Mouse (Mus musculus) neural tube, embryonic 14.5 days (tissue): ENCODE measurements around the gene Chrnb2. TPM values are rescaled to one million over a fixed set of nuclear protein-coding genes. Genes with fewer than 3 reads are reported as not detected.

Source experiments
- ATAC-seq: fragments of 200-750 bp; cut with Nextera tagmentation; 2 replicates; pipeline ENCODE4 v1.8.0; 2017; ENCODE audit warnings: low read depth, mild to moderate bottlenecking, moderate TSS enrichment, moderate library complexity
- H3K27ac ChIP-seq: fragments of 300-500 bp; sonication (generic); 2 replicates; pipeline ENCODE4 v1.5.1; 2014; ENCODE audit warnings: low read depth, mild to moderate bottlenecking, control low read depth, low read length, moderate library complexity, mixed read lengths
- H3K27me3 ChIP-seq: fragments of 300-500 bp; sonication (generic); 2 replicates; pipeline ENCODE4 v1.6.1; 2014; ENCODE audit warnings: low read length; ENCODE audit not compliant: control insufficient read depth, insufficient read depth
- H3K36me3 ChIP-seq: fragments of 300-500 bp; sonication (generic); 2 replicates; pipeline ENCODE4 v1.6.1; 2014; ENCODE audit warnings: low read length, mixed read lengths; ENCODE audit not compliant: control insufficient read depth, insufficient read depth
- H3K4me1 ChIP-seq: fragments of 300-500 bp; sonication (generic); 2 replicates; pipeline ENCODE4 v1.6.1; 2014; ENCODE audit warnings: low read length; ENCODE audit not compliant: control insufficient read depth, insufficient read depth
- H3K4me2 ChIP-seq: fragments of 300-500 bp; sonication (generic); 2 replicates; pipeline ENCODE4 v1.6.1; 2014; ENCODE audit warnings: mild to moderate bottlenecking, low read depth, low read length, control low read depth
- H3K4me3 ChIP-seq: fragments of 300-500 bp; sonication (generic); 2 replicates; pipeline ENCODE4 v1.5.1; 2014; ENCODE audit warnings: low read depth, low read length, control low read depth, mixed read lengths
- H3K9ac ChIP-seq: fragments of 300-500 bp; sonication (generic); replicated peaks from 2 replicates; pipeline ENCODE4 v1.6.1; 2014; ENCODE audit warnings: low read depth, mild to moderate bottlenecking, control low read depth, low read length, mixed read lengths
- H3K9me3 ChIP-seq: fragments of 300-500 bp; sonication (generic); 2 replicates; pipeline ENCODE4 v1.6.1; 2016; ENCODE audit warnings: low read length; ENCODE audit not compliant: control insufficient read depth
- WGBS: fragments of 180-500 bp; shearing (Covaris S2); extraction: QIAGEN DNeasy Blood & Tissue Kit; methylation state at CpG from one replicate; pipeline ENCODE4 v1.1.7; 2014; 5-methylcytosine and 5-hydroxymethylcytosine counted together
- polyA plus RNA-seq: library from polyadenylated mRNA; unstranded; fragments of >200 nt; fragmentation: Nextera tagmentation; extraction: Ambion mirVana; gene quantifications from 2 replicates; pipeline ENCODE4 v1.2.1, GENCODE M21; 2014

The Chrnb2 gene
- polyA plus RNA-seq, 1 experiment from 2014 or later = 24.5 TPM

DNA sequence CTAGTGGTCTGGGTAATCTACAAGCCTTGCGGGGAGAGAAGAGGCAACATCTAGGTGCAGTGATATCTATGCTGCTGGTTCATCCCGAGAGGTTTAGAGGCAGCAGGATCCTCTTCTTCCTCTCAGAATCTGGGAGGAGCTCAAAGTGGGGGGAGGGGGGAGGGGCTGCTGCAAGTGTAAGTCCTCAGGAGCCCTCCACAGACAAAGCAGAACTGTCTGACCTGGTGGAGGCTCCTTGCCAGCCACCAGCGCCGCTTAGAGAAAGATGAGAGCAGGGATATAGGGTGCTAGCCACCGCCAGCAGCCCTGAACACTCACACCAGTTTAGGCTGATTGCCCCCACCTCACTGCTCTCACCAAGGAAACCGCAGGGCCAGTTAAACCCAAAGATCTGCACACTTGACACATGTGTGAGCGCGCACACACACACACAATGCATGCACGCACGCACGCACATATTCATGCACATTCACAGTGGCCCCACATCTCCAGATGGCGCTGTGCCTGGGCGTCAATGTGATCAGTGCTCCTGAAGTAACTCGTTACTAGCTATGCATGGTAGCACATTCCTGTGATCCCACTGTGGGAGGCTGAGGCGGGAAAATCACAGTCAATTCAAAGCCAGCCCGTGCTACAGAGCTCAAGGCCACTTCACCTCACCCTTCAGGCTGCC, 24.4 kb upstream of the Chrnb2 start:
- no peak overlapping the region for H3K9ac ChIP-seq
- WGBS = 80% methylated on average over 16 of the region's 16 CpGs
- peaks cover 3% of the 10 kb centered on the region; the same call in 1 of the 2 replicates for H3K36me3 ChIP-seq
- H3K9me3 ChIP-seq = no peaks in the 10 kb centered on the region
- H3K4me3 ChIP-seq = no peak overlapping the region
- no peaks in the 10 kb centered on the region for H3K27me3 ChIP-seq
- H3K4me2 ChIP-seq = no peak overlapping the region
- H3K27ac ChIP-seq = no peak overlapping the region
- peaks cover 6% of the 10 kb centered on the region; the same call in 1 of the 2 replicates for H3K4me1 ChIP-seq
- ATAC-seq = no peak

DNA sequence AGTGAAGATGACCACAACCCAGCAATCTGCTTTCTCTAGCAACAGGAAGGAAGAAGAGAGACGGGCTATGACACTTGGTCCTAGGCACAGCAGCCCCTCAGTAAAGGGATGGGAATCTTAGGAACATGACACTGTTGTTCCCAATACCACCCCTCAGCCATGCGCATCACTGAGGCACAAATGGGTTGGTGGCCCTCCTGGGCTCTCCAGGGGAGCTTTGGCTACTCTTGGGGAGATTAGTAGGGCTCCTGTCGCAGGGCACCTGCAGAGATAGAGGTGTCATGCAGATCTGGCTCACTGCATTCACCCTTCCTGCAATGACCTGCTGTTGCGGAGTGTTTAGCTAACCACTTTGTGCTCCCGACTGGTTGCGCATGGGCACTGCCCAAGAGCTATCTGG, 21.8 kb upstream of the Chrnb2 start:
- no peak overlapping the region for H3K9ac ChIP-seq
- no peak overlapping the region for H3K4me3 ChIP-seq
- H3K4me2 ChIP-seq = no peak overlapping the region
- 86% methylated on average over 6 of the region's 6 CpGs for WGBS
- H3K27ac ChIP-seq = no peak overlapping the region
- peaks cover 6% of the 10 kb centered on the region; the same call in 1 of the 2 replicates for H3K4me1 ChIP-seq
- peaks cover 25% of the 10 kb centered on the region for H3K36me3 ChIP-seq
- H3K27me3 ChIP-seq = no peaks in the 10 kb centered on the region
- no peak for ATAC-seq
- H3K9me3 ChIP-seq = no peaks in the 10 kb centered on the region

DNA sequence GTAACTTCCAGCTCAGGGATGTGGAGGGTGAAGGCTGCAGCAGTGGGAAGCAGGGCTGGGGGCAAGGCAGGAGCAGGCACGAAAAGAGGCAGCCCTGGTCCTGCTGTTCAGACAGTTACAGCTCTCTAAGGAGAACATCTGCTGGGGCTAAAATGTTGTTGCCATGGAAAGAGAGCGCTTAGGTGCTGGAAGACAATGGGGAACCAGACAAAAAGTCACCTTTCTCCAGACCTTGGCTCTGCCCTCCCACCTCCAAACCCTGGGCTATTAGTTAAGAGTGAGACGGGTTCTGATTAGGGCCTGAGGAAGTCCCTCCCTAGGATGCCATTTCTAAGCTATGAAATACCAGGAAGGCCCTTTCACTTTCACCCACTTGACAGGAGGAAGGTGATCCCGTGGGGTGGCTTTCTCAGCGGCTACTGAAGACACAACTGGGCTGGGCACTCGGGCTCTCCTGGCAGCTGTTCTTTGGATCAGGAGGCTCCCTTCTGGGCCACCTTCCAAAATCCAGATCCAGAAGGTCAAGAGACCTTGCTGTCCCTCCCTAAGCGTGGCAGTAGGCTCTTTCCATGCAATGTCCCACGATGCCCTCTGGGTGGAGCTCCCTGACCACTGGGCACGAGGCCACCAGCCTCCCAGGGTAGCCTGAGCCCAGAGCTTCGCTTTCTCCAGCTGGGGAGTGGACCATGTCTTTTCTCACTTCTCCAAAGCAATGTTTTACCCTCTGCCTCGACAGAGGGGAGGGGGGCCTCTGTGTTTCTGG, 20.7 kb upstream of the Chrnb2 start:
- Histone ChIP-seq H3K9me3 (no peaks in the 10 kb centered on the region), H3K27me3 (no peaks in the 10 kb centered on the region), H3K36me3 (peaks cover 36% of the 10 kb centered on the region), H3K9ac (no peak overlapping the region; the same call in 1 of the 2 replicates), H3K27ac (no peak overlapping the region), H3K4me3 (no peak overlapping the region), H3K4me1 (peaks cover 6% of the 10 kb centered on the region; the same call in 1 of the 2 replicates), H3K4me2 (no peak overlapping the region)
- 18% methylated on average over 11 of the region's 11 CpGs for WGBS
- ATAC-seq = peak; percentile 58

DNA sequence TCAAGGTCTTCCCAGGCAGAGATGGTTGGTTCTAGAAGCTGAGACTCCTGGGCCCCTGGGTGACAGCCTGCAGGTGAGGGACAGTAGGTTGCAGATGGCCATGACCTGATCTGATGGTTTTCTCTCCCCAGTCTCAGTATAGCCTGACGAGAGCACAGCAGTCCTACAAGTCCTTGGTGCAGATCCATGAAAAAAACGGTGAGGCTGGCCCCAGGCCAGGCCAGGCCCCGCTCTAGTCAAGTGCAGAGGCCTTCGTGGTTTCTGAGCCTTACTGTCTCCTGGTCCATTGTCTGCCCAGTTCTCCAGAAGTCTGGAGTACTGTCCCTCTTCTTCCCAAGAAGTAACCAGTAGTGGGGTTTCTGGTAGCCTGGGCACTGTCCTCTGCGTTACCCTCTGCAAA, 17.2 kb upstream of the Chrnb2 start:
- Histone ChIP-seq H3K27ac (no peak overlapping the region), H3K27me3 (no peaks in the 10 kb centered on the region), H3K36me3 (peaks cover 68% of the 10 kb centered on the region), H3K4me1 (peaks cover 6% of the 10 kb centered on the region; the same call in 1 of the 2 replicates), H3K9me3 (no peaks in the 10 kb centered on the region), H3K9ac (no peak overlapping the region), H3K4me3 (no peak overlapping the region), H3K4me2 (no peak overlapping the region)
- 85% methylated on average over 5 of the region's 5 CpGs for WGBS
- no peak for ATAC-seq

DNA sequence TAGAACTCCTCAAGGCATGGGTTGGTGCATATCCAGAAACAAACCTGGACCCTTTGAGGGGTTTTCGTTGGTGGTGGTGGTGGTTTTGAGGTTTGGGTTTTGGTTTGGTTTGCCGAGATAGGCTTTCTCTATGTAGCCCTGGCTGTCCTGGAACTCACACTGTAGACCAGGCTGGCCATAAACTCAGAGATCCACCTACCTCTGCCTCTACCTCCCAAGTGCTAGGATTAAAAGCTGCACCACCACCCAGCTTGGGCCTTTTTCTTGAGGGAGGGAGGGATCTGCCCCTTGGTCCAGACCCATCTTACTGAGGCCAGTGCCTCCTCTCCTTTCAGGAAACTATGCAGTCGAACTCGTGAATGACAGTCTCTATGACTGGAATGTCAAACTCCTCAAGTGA, 15.7 kb upstream of the Chrnb2 start:
- no peak overlapping the region for H3K4me2 ChIP-seq
- no peak overlapping the region for H3K9ac ChIP-seq
- H3K27me3 ChIP-seq = no peaks in the 10 kb centered on the region
- ATAC-seq = no peak
- 92% methylated on average over 4 of the region's 4 CpGs for WGBS
- peaks cover 9% of the 10 kb centered on the region for H3K4me1 ChIP-seq
- H3K4me3 ChIP-seq = no peak overlapping the region
- peaks cover 74% of the 10 kb centered on the region for H3K36me3 ChIP-seq
- H3K9me3 ChIP-seq = no peaks in the 10 kb centered on the region
- no peak overlapping the region for H3K27ac ChIP-seq

DNA sequence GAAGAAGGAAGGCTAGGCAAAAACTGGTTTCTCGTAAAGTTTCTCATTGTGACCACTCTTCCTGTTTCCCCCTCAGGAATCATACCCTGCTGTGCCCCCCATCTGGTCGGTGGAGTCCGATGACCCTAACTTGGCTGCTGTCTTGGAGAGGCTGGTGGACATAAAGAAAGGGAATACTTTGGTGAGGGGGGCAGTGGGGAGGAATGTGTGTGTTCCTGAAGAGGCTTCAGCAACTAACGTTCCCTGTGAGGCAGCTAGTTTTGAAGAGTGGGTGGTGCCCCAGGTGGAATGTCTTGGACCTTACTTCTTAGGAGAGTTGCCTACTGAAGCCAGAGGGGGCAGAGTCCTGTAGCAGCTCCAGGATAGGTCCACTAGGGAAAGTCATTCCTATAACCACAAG, 11.6 kb upstream of the Chrnb2 start:
- WGBS = 85% methylated on average over 4 of the region's 4 CpGs
- Histone ChIP-seq H3K4me2 (no peak overlapping the region), H3K36me3 (peaks cover 46% of the 10 kb centered on the region), H3K4me3 (no peak overlapping the region), H3K9me3 (no peaks in the 10 kb centered on the region), H3K4me1 (peaks cover 29% of the 10 kb centered on the region), H3K27me3 (no peaks in the 10 kb centered on the region), H3K9ac (no peak overlapping the region), H3K27ac (no peak overlapping the region)
- ATAC-seq = no peak

DNA sequence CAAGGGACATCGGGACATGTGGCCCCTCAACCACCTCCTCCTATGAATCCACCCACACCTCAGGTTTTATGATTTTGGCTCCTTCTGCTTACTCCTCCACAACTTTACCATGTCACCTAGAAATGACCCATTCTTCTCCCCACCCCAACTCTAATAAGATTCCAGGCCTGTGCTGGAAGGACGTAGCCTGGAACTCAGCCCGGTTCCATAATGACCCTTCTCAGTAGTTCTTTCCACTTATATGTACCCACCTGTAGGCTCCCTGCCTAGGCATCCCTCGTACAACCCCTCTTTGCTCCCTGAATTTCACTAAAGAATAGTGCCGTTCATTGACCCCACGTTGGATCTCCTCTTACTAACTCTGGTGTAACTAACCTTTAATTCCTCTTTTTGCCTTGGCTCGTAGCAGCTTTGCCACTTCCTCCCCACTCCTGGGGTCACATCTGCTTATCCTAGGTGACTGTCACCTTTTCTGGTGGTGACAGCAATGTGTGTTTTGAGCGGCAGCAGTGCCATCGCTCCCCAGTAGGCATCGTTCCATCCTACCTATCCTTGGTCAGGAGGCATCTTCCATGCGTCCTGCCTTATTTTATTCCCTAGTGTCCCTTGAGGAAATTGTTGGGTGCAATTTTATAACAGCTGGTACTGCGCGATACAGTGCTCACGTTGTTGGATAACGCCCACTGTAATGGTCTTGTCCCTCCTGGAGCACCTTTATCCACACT, 10.0 kb upstream of the Chrnb2 start:
- H3K9me3 ChIP-seq = no peaks in the 10 kb centered on the region
- peaks cover 30% of the 10 kb centered on the region for H3K36me3 ChIP-seq
- ATAC-seq = no peak
- H3K9ac ChIP-seq = peak overlapping the region; percentile 91
- peak overlapping the region; percentile 97 for H3K4me3 ChIP-seq
- H3K27me3 ChIP-seq = no peaks in the 10 kb centered on the region
- peaks cover 29% of the 10 kb centered on the region for H3K4me1 ChIP-seq
- H3K4me2 ChIP-seq = peak overlapping the region; percentile 82
- WGBS = 46% methylated on average over 15 of the region's 15 CpGs
- H3K27ac ChIP-seq = peak overlapping the region; percentile 96; the same call in 1 of the 2 replicates

DNA sequence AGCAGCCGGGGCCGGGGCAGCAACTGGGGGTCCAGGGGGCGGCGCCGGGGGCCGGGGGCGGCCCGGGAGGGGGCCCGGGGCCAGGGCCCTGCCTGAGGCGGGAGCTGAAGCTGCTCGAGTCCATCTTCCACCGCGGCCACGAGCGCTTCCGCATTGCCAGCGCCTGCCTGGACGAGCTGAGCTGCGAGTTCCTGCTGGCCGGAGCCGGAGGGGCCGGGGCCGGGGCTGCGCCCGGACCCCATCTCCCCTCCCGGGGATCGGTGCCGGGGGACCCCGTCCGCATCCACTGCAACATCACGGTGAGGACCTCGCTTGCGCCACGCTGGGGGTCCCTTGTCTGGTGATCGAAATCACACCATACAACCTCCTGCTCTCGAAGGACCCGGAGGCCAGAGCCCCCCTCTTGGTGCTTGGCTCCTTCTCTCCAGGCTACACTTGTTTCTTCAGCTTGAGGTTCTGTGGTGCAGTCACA, 9.3 kb upstream of the Chrnb2 start:
- peak; percentile 26 for ATAC-seq
- peak overlapping the region; percentile 97 for H3K4me3 ChIP-seq
- peaks cover 24% of the 10 kb centered on the region for H3K36me3 ChIP-seq
- H3K4me2 ChIP-seq = peak overlapping the region; percentile 82
- peak overlapping the region; percentile 96 for H3K27ac ChIP-seq
- no peaks in the 10 kb centered on the region for H3K27me3 ChIP-seq
- under 1% methylated on average over 16 of the region's 37 CpGs for WGBS
- H3K9ac ChIP-seq = peak overlapping the region; percentile 91
- H3K4me1 ChIP-seq = peaks cover 29% of the 10 kb centered on the region
- H3K9me3 ChIP-seq = no peaks in the 10 kb centered on the region
